Mouse (Mus musculus) small intestine, adult 2 months (tissue): ENCODE measurements around the gene Ap1ar.

ENCODE experiments used
- CTCF ChIP-seq: fragments of 200-500 bp; IDR thresholded peaks from 2 replicates; pipeline ENCODE4 v1.5.1; 2012; ENCODE audit warnings: low read depth, mild to moderate bottlenecking, control low read depth, inconsistent platforms, low read length, moderate library complexity, mixed read lengths; ENCODE audit not compliant: insufficient replicate concordance, insufficient read length; ENCODE audit errors: extremely low read depth
- POLR2A ChIP-seq: fragments of 200-500 bp; IDR thresholded peaks from 2 replicates; pipeline ENCODE4 v1.6.1; 2012; ENCODE audit warnings: low read depth, mild to moderate bottlenecking, control low read depth, inconsistent platforms, low read length, moderate library complexity

DNA sequence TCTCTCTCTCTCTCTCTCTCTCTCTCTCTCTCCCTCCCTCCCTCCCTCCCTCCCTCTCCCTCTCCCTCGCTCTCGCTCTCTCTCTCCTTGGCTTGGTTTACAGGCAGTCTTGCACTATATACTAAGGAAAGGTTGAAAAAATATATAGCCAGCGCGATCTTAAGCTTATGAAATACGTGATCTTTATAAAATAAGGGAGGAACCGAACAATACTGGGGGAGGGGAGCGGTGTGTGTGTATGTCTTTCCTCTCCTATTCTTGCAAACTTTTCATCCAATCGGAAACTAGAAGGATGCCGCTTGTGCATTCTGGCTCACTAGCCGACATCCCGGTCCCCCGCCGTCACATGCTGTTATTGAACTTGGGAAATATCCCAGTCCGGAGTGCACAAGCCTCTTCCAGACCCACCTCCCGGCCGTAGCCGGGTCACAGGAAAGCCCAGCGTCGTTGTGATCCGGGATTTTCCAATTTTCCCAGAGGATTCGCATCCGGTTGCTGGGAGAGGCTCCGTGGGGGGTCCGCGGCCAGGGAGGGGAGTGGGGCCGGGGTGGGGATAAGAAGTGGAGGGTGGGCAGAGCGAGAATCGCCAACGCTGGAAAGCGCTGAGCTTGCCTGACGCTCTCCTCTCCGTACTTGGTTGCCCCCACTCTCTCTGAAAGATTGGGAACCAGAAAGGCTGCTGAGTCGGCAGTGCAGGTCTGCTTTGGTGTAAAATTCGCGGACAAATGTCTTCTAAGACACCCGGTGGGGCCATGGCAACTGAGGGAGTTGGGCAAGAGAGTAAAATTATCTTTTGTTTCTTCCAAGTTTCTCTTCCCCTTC lies 46.9 kb downstream of the Ap1ar start:
- no peak for TF ChIP-seq CTCF
- no peak for TF ChIP-seq POLR2A
